Mouse (Mus musculus) layer of hippocampus, adult 2 months (tissue): ENCODE measurements around the gene Rec114. TPM values are rescaled to one million over a fixed set of nuclear protein-coding genes. Genes with fewer than 3 reads are reported as not detected.
A peak's percentile ranks its signal among the peaks of the same experiment; 100 is the strongest.

Experiments used
- DNase-seq, 2 experiments: peaks; one replicate each; pipeline ENCODE4 v3.0.0; 2022; ENCODE audit warnings: low spot score in 2 of 2
- H3K27ac ChIP-seq: fragments of 200-600 bp; 2 replicates; pipeline ENCODE4 v1.8.1; 2022
- H3K4me3 ChIP-seq: fragments of 200-600 bp; 2 replicates; pipeline ENCODE4 v1.8.1; 2022; ENCODE audit warnings: mild to moderate bottlenecking
- CTCF ChIP-seq: fragments of 200-600 bp; conservative IDR thresholded peaks from 2 replicates; pipeline ENCODE4 v1.8.1; 2022; ENCODE audit warnings: antibody characterized with exemption, mild to moderate bottlenecking, moderate library complexity
- long read RNA-seq, 2 experiments: library from polyadenylated mRNA; stranded (forward); transcript quantifications; one replicate each; pipeline ENCODE4 v2.0.0; 2021; ENCODE audit warnings: borderline mapping rate in 2 of 2
- total RNA-seq, 2 experiments: library from RNA; stranded (reverse); gene quantifications; 2 replicates each; pipeline ENCODE4 v1.2.3; 2021

Rec114 gene
- total RNA-seq: 1 to 10 TPM in 1 of 2 experiments, not detected in 1; 1.5 TPM
- long read RNA-seq, experiment 1, partial matches to known transcripts: 0 of 8 reads
- long read RNA-seq, experiment 1, other reads (novel, unspliced or antisense): 8 of 8 reads
- long read RNA-seq, experiment 2, partial matches to known transcripts: 0 of 10 reads
- long read RNA-seq, experiment 2, other reads (novel, unspliced or antisense): 10 of 10 reads

DNA sequence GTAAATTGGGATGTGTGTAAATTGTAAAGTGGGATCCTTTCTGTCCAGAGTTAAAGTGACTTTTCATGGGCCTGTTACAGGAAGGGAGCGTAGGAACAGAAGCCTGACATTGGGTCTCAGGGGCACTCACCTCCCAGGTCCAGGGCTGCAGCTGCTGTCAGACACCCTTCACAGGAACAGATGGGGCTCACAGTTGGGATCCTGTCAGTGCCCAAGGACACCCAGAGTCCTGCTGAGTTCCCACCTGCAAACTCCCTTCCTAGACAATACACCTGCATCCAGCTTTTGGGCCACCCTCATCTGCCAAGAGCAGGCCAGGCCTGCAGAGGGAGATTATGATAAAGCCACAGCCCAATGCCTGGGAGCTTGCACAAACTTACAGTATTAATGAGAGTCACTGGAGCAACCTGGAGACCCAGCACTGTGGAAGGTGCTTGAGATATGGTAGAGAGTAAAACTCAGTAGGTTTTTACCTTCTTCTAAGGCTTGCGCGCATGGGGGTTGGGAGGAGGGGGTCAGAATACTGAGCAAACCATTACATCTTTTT is at the start of gene Rec114:
Gene Rec114, minus strand, starts transcription at position 263 of the 547 bp plus-strand sequence.
- DNase-seq: no peak
- Histone ChIP-seq H3K27ac (no peak within 1 kb of the TSS), H3K4me3 (no peak within 1 kb of the TSS)
- TF ChIP-seq CTCF: no peak

DNA sequence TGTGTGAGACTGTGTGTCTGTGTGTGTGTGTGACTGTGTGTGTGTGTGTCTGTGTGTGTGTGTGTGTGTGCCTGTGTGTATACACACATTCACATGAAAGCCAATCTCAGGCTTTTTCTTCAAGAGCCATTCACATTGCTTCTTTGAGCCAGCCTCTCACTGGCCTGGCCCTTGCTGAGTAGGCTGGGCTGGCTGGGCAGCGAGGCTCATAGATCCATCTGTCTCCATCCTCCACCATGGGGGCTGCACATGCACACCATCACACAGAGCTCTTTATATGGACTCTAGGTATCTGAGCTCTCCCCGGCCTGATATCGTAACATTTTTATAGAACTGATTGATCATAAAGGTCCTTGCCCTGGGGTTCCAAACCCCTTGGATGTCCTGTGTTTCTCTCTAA is 45.7 kb upstream of the Rec114 start:
- DNase-seq: no peak
- Histone ChIP-seq H3K4me3 (no peak overlapping the region), H3K27ac (no peak overlapping the region)
- TF ChIP-seq CTCF: no peak

DNA sequence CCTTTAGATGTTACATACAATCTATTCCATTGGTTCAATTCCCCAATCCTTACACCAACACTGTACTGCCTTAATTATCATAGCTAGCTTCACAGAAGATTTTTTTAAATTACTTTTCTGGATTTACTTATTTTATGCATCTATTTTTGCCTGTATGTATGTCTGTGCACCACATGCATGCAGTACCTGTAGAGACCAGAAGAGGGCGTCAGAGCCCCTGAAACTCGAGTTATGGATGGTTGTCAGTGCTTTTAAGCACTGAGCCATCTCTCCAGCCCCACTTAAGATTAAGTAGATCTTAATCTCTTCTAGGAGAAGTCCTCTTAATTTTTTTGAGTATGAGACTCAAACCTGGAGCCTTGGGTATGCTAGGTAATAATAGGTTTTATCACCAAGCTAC is 31.6 kb upstream of the Rec114 start:
- TF ChIP-seq CTCF: peak; percentile 67
- no peak for DNase-seq
- Histone ChIP-seq H3K27ac (no peak overlapping the region), H3K4me3 (no peak overlapping the region)

DNA sequence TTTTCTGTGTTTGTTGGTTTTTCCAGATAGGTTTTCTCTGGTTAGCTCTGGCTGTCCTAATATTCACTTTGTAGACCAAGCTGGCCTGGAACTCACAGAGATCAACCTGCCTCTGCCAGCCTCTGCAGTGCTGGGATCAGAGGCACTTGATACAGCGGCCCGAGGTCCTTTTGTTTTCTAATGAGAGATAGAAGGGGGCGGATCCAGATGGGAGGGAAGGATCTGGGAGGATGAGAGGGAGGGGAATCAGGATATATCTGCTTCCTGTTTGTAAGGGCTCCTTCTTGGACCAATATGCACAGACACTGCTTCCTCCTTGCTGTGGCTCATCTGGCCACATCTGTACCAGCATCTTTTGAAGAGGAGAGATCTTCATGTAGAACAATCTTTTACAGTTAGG is 31.0 kb upstream of the Rec114 start:
- TF ChIP-seq CTCF: no peak
- Histone ChIP-seq H3K4me3 (no peak overlapping the region), H3K27ac (no peak overlapping the region)
- DNase-seq: no peak

DNA sequence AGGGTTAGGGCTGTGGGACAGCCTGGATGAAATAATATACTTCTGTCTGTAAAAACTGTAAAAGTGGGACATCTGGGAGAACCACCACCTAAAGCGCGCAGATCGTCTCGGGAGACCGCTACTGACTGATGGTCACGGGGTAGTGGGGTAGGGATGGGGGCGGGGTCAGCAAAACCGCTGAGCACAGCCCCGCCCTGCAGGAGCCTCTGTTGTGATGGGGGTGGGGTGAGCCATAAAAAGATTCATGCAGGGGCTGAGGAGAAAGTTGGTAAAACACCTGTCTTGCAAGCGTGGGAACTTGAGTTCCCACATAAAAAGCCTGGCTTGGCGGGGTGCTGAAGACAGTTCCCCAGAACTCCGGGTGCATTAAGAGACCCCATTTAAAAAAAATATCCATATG is 26.2 kb upstream of the Rec114 start:
- Histone ChIP-seq H3K4me3 (no peak overlapping the region), H3K27ac (no peak overlapping the region)
- no peak for DNase-seq
- no peak for TF ChIP-seq CTCF

DNA sequence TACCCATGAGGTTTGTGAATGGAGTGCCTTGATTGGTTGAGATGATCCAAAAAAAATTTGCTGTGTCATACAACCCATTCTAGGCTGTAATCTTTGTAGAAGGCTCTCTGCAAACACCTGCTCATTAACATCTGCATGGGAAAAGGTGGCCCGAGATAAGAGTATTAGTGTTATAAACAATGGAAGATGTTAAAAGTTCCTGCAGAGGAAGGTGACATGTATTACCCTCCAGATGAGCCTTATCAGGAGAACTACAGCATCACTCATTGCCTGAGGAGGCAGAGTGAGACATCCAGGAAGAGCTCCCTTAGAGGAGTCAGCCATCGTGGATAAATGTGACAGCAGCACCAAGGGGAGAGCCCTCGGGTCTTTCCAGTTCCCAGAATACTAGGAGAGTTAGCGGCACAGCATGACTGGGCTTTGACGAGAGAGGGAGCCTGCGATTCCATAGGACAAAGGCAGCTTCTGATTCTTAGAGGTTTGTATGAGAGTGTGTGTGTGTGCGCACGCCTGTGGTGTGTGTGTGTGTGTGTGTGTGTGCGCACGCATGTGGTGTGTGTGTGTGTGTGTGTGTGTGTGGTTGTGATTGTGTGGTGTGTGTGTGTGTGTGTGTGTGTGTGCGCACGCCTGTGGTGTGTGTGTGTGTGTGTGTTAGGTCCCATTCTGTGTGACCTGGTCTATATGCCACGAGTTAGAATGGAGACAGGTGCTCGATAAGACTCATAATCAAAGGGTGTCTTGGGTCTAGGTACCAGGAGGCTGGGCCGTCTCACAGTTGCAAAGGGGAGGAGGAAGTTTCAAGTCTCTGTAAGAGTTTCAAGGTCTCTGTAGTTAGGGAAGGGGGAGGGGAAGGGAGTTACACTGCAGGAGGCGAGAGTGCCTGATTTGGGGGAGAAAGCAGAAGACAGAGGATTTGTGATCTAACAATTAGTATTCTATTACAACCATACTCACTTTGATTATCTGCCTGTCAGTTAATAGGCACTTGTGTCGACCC is 23.5 kb upstream of the Rec114 start:
- no peak overlapping the region for H3K4me3 ChIP-seq
- TF ChIP-seq CTCF: no peak
- H3K27ac ChIP-seq: no peak overlapping the region
- no peak for DNase-seq

DNA sequence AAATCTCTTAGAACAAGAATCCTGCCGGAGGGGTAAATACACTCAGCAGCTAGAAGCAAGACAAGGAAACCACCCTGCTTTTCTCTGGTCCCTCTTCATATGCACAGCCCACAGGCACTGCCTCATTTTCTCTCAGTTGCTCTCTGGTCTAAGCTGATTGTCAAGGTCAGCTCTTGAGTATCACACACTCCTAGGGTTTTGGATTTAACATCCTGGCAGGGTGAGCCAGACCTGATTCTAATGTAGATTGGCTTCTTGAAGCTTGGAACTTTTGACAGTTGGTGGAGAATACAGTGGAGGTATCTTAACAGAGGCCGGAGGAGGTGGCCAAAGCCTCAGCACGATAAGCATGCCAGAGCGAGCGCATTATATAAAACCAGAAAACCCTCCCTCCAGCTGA is 20.6 kb upstream of the Rec114 start:
- Histone ChIP-seq H3K4me3 (no peak overlapping the region), H3K27ac (no peak overlapping the region)
- DNase-seq: no peak
- no peak for TF ChIP-seq CTCF

DNA sequence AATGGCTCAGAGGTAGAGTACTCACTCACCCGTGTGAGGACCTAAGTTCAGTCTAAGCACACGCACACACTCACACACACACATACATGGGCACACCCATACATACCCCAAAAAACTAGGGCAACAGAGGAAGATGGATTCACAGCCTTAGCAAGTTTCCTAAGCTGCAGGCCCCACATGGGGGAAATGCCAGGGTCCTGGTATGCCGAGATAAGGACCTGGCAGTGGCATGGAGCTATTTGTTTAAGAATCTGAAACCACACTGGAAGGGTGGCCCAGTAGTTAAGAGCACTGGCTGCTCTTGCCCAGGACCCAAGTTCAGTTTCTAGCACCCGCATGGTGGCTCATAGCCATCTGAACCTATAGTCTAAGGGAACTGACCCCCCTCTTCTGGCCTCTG is 19.4 kb upstream of the Rec114 start:
- no peak for TF ChIP-seq CTCF
- Histone ChIP-seq H3K4me3 (no peak overlapping the region), H3K27ac (no peak overlapping the region)
- no peak for DNase-seq

DNA sequence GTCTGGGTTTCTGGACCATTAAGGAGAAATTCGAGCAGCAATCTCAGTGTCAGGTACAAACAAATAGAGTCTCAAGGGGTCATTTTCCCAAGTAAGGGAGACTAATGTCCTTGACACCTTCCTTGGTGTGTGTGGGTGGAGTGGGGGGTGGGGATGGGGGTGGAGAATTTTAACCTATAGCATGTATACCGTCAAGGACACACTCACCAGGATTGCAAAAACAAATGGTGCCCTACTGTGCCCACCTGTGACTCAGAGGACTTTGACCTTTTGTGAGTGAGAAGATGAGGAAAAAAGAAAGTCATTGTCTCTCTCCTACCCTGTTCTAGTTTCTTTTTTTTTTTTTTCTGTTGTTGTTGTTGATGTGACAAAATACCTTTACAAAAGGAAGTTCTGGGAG is 18.3 kb upstream of the Rec114 start:
- TF ChIP-seq CTCF: no peak
- DNase-seq: no peak
- H3K27ac ChIP-seq: no peak overlapping the region
- H3K4me3 ChIP-seq: no peak overlapping the region

DNA sequence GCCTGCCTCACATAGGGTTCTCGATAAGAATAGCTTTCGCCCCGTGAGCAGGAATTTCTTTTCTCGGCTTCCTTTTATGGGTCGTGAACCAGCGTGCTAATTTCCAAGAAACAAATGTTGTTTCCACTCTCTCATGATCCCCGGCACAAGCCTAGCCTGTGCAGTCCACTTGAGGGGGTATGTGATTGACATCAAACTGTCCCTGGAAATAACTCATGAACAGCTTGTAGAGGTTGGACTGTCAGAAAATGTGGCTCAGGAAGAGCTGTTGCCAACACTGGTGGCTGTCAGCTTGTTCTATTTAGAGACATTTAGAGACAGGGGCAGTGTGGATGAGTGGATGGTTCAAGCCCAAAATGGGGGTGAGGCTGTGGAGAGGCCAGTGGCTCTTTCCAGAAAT is 15.0 kb upstream of the Rec114 start:
- no peak overlapping the region for H3K27ac ChIP-seq
- no peak for DNase-seq
- no peak for TF ChIP-seq CTCF
- no peak overlapping the region for H3K4me3 ChIP-seq

DNA sequence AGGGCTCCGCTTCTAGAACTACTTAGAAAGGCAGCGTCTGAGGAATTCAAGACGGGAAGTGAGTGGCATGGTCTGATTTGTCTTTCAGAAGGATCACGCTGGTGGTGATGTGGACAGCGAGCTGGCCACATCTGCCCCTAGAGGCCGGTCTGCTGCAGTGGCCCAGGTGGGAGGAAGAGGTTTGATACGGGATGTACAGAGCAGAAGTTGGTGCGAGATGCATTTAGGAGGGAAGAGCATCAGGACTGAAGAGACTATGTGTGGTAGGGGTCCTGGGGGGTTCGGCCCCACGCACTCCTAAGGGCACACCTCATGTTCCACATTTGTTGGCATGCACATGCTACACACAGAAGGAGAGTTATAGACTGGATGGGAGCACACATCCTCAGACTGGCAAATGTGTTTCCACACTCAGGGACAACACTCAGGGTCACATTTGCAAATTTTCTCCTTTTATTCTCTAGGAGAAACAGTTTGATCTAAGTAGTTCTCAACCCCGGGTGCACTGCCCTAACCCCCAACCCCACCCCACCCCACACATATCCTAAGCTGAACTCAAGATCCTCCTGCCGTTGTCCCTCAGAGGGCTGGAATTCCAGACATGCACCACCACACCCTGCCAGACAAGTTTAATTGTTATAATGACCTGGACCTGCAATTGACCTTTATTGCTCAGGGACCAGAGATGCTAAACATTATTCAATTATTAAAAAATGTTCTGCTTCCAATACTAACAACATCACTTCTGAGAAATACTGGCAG is 12.8 kb upstream of the Rec114 start:
- no peak overlapping the region for H3K4me3 ChIP-seq
- peak; percentile 26 for TF ChIP-seq CTCF
- no peak overlapping the region for H3K27ac ChIP-seq
- DNase-seq: no peak

DNA sequence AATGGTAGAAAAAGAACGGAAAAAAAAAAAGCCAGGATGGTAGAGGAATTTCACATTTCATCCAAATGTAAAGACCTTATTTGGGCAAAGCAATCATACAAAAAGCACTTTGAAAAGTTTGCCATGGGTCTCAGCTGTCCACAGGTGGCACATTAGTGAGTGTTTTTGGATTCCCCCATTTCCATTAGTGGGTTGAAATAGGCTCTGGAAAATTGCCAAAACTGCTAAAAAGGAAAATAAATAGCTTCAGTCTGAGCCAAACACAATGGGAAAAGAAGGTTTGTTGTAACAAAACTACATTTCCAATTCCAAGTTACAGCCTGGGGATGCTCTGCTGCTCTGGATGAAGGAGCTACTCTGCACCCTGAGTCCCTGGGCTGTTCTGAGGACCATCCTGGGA is 9.8 kb upstream of the Rec114 start:
- no peak for TF ChIP-seq CTCF
- DNase-seq: no peak
- no peak overlapping the region for H3K4me3 ChIP-seq
- H3K27ac ChIP-seq: no peak overlapping the region

DNA sequence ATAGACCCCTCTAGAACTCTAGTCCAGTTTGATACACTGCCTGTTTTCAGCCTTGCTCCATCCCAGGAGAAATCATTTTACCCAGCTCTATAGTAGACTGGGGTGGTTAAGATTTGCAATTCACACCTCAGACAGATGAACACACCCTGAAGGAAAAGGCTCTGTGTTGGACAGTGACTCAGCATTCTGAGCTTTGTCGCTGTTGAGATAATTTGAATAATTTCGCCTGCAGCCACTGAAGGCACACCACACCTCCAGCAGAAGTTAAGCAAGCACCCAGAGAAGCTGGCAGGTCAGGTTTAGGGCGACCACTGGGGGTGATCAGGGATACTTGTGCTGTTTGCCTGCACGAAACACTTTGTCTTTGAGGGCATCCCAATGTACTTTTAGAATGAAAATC is 4.4 kb upstream of the Rec114 start:
- no peak for TF ChIP-seq CTCF
- DNase-seq: no peak
- Histone ChIP-seq H3K4me3 (no peak overlapping the region), H3K27ac (no peak overlapping the region)
